Mouse (Mus musculus) G1E-ER4 (cell line): ENCODE data around the gene Smarca2. TPM values are rescaled to one million over a fixed set of nuclear protein-coding genes. Genes with fewer than 3 reads are reported as not detected.

Experiments used
- GATA1 ChIP-seq: IDR thresholded peaks from one replicate; pipeline ENCODE4 v1.8.0; 2012; ENCODE audit warnings: low read length, inconsistent platforms
- polyA plus RNA-seq: library from polyadenylated mRNA; stranded (reverse); fragments of >175 nt; gene quantifications from 2 replicates; pipeline ENCODE4 v1.2.3, GENCODE M21; 2012

Gene Smarca2
- polyA plus RNA-seq, 1 experiment, result 17.3 TPM

DNA sequence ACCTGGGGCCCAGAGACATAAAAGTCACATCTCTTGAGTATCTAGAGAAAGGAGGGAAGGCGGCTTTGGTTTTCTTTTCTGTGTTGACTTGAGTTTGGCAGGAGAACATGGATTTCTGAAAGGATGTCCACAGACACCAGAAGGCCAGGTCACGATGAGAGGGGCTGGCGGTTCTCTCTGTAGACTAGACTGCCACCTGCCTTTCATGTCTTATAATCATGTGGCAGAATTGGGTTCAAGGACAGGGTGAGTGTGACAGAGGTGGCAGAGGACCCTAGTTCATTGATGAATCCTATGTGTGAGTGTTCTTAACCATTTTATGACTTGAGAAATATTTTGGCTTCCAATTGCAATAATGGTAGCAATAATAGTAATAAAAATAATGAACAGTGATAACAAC is 56.3 kb downstream of the Smarca2 start:
- no peak for TF ChIP-seq GATA1

DNA sequence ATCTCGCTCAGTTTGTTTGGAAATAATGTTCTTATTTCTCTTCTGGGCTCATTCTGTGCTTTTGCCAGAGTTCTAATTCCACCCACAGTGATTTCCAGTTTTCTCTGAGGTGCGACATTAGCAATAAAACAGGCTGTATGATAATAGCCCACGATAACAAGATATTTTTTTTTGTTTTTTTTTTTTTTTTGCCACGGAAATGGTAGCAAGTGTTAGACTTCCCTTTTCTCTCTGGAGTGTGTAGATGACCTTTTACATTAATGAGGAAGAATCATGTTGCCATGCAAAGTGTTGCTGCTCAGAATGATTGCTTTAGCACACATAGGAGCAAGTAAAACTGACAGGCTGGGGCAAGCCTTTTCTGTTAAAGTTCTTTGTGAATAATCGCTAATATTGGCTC is 61.5 kb downstream of the Smarca2 start:
- no peak for TF ChIP-seq GATA1

DNA sequence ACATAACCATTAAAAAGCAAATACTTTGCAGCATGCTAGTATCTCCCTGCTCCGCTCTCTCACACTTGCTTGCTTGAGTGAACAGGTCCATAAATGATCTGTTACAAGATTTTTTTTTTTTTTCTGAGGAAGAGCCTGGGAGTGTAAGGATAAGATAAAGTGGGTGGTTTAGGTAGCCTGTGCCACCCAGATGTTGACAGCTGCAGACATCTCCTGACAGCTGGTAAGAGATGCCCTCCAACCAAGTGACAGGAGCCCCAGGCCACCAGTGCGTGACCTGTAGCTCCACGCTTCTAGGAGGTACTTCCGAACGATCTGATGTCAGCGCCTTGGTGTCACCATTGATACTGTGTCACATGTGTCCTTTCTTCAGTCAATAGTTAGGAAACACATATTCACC is 65.2 kb downstream of the Smarca2 start:
- no peak for TF ChIP-seq GATA1

DNA sequence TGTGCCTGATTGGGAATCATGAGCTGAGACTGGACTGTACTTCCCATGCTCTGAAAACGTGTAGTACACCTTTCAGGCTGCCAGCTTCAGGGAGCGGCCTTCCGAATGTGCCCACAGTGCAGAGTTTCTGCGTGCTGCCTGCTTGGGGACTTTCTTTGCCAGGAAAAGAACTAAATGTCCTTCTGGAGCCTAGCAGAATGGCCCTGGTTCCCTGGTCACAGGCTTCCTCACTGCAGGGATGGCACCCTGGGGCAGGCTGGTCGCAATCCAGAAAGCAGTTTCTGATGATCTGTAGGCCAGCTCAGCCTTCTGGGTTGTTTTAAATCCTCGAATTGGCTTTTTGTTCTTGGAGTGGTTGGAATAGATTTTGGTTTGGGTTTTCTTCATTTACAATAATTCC is 71.1 kb downstream of the Smarca2 start:
- no peak for TF ChIP-seq GATA1

DNA sequence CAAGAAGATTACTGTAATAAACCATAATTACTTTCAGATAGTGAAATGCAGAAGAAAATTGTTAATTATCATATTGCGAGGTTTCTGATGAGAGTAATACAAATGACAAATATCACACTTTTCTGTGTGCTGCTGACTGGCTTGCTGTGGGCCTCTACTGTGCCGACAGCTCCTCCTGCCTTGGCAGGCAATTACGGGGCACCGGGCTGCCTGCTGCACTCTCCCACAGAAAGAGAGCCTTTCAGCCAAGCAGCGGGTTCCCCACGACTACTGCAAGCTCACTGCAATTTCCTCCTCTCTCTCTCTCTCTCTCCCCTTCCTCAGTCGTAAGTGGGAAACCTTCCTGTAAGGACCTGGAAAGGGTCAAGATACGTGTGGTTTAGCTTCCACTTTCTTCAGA is 73.7 kb downstream of the Smarca2 start:
- no peak for TF ChIP-seq GATA1

DNA sequence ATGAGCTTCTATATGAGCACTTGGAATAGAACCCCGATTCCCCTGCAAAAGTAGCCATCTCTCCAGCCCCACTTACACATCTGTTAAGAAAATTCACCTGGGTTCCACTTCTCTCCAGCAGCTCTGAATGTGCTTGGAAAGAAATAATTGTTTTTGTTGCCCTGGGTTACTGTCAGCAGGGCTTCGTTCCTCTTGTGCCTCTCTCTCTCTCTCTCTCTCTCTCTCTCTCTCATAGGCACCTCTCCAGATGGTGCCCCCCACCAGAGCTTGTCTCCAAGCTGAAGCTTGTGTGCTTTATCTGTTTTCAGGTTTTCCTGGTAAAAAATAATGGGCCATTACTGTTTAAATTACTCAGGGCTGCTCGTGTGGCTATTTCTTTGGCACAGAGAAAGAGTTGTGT is 74.8 kb downstream of the Smarca2 start:
- no peak for TF ChIP-seq GATA1

DNA sequence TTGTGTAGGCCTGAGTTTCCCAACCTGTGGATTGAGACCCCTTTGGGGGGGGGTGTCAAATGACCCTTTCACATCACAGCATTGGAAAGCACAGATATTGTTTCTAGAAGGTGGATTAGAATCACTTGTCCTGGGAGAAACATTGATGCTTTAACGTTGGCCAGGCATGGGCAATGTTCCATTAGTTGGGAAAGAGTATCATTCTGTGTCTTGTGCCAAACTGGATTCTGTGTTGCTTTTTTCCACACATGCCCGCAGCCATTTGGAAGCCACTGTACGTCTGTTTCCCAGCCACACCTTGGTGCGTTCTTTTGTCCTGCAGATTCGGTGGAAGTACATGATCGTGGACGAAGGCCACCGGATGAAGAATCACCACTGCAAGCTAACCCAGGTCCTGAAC is 76.7 kb downstream of the Smarca2 start:
- TF ChIP-seq GATA1, result no peak

DNA sequence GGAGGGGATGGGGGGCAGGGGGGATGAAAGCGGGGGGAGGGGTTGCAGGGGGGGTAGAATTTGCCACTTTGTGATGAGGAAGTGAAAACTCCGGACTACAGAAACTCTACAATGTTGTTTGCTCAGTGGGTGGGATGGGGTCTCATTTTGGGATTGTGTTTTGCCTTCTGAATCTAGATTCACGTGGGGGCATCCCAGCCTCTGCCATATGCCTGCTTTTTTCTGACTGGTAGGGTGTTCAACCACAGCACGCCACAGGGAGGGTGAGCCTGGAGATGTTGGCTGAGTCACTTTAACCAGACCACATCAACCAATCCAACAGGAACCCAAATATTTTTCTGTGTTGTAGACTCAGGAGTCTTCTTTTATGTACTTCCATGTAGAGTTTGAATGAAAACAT is 77.3 kb downstream of the Smarca2 start:
- TF ChIP-seq GATA1, result no peak

DNA sequence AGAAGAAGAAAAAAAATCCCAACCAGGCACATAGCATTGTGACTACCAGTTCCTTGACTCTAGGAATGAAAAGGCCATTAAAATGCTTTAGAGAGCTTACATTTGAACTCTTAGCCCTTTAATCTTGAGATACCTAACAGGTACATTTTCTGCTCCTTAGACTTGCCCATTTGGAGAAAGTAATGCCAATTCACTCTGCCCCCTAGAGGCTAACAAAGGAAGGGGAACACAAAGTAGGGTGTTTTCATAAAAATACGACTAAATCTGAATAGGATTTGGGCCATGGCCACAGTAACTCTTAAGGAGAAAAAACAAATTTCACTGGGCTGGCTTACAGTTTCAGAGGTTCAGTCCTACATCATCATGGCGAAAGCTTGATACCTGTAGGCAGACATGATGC is 77.9 kb downstream of the Smarca2 start:
- TF ChIP-seq GATA1, result no peak

DNA sequence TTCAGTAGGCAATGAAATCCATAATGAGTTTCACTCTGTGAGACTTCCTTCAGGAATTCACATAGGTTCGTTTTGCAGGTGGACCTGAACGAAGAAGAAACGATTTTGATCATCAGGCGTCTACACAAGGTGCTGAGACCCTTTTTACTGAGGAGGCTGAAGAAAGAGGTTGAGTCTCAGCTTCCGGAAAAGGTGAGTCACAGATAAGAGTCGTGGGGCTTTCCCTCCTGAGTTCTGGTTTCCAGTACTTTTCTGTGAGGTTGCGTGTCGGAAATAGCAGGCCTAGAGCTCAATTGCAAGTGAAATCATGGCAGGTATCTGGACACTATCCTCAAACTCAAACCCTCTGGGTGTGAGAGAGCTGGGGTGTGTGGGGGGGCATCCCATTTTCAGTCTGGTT is 78.9 kb downstream of the Smarca2 start:
- no peak for TF ChIP-seq GATA1

DNA sequence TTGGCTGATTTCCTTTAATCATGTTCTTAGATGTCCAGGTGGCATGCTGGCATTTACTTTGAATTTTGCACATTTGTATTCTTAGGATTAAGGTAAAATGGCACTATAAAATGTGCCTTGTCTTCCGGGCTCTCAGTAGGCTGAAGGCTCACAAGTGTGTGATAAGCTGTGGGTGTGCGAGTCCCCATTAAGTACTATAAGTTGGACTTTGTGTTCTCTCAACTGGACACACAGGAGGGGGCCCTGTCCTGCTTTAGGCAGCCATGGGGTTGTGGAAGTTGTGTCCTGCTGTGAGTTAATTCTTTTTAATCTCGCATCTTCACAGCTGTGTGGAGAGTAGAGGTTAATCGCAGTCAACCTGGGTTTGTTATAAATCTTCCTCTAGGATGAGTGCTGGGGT is 85.7 kb downstream of the Smarca2 start:
- no peak for TF ChIP-seq GATA1

DNA sequence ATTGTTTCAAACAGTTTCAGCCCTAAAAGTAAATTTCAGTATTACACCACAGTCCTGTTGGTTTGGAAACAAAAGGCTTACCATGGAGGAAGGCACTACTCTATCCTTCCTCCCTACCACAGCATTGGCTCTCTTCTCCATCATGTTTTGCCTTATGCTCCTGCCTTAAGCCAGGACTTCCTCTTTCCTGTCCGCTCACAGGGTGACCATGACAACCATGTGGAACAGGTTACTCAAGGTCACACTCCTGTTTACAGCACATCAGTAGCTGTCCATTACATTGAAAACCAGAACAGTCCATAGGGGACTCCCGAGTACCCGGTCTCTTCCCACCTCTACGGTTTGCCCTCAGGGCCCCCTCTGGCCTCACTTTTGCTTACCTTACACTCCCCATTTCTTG is 92.3 kb downstream of the Smarca2 start:
- TF ChIP-seq GATA1, result no peak

DNA sequence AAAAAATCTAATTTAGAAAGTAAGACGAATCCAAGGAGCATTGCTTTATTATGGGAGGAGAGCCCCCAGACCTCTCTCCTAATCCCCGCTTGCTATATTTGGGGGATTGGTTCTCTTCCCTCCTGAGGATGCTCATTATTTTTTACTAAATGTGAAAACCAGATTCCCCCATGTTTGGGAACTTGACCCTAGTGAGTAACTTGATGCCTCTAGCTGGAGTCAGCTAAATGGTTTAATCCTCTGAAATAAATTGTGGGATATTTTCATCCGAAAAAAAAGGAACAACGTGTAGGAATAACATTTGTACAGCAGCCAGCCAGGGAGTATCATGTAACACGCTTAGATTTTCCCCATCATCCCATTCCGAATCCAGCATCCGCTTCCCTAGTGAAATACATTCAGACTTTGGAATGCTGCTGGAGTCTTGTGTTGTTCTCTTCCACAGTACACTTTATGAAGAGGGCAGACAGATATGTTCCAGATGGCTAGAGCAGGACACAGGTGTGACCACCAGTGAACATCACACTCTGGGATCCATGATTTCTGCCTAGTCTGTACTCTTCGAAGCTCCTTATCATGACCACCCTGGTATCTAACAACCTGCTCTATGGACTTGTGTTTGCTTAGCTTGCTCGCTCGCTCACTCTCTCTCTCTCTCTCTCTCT is 99.8 kb downstream of the Smarca2 start:
- no peak for TF ChIP-seq GATA1

DNA sequence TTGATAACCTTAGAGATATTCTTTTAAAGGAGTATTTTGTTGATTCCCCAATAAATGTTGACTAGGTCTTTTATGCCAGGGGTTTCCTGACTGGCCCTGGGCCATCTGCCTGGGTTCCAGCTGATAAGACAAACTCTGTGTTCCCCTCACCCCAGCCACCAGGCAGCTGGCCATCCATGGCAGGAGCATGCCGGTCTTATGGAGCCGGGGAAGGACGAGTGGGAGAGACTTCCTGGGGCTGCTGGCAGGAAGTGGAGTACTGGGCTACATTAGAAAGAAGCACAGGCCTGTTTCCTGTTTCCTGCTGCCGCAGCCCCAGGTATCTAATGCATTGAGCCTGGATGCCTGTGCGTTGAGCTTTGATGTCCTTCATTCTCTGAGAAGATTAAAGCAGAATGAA is 102.1 kb downstream of the Smarca2 start:
- TF ChIP-seq GATA1, result no peak

DNA sequence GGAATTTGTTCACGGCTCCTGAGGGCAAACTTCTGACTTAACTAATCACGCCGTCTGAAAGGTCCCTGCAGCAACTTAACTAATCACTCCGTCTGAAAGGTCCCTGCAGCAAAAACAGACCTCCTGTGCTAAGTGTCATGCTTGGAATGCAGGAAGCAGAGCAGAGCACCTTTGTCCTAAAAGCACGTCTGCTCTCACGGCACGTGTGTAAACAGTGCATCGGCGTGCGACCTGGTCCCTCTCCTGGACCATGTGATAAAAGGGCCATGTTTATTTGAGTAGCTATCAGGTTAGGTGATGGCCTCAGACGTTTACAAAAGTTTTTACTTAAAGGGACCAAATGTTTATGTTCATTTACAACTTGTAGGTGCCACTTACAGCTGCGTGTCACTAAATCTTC is 104.2 kb downstream of the Smarca2 start:
- no peak for TF ChIP-seq GATA1

DNA sequence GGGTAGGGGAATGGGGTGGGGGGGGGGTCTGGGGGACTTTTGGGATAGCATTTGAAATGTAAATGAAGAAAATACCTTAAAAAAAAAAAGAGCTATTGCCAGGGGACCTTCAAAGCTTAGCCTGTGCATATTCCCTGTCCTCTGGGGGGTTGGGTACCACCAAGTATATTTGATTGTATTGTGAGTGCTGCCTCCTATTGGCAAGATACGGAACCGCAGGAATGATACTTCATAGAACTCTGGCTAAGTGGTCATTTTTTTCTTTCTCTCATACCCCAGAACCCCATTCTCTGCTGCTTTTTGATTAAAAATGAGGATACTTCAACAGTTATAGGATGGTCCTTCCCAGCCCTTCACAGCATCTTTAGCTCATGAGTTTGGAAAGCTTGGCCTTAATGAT is 106.4 kb downstream of the Smarca2 start:
- TF ChIP-seq GATA1, result no peak

DNA sequence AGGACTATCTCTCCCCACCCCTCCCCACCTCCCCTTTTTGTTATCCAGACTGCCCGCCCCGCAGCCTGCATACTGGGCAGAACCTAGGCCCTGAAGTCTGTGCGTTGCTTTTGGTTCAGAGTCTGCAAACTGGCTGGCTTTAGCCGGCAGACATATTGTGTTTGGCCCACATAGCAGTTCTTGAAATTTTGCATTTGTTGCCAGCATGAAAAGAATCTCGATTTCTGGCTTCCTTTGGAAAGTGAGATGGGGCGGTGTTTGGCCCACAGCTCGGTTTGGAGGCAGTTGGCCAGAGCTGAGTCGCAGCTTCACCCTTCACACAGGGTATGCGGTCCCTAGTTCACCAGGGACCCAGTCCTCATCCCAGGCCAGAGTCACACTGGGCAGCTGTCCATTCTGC is 111.4 kb downstream of the Smarca2 start:
- no peak for TF ChIP-seq GATA1

DNA sequence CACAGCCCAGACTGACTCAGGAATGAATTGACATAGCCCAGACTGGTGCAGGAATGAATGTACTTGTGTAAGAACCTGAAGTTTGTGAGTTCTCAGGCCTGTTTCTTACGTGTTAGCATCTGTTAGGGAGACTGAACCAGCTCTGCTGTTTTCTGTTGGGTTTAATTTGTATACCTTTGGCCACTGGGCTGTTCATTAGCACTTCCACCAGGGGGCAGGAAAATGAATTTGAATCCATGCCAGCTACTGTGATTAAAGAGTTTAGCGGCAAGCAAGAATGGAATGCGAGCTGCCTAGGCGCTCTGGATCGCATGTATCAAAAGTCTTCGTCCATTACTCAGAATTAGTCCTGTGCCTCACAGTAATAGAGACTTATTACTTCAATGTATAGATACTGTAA is 113.4 kb downstream of the Smarca2 start:
- TF ChIP-seq GATA1, result no peak
